Mouse (Mus musculus): Measurements from ENCODE around the gene Gm5795.
"Not testable (repeated sequence)": the region's sequence is repeated elsewhere in the genome, so short reads cannot be mapped to it uniquely, and the experiment has no call there.

GRCm38 (mm10) chr14:3208272-3209152 lies 20.5 kb downstream of the Gm5795 start, which contains the start of gene D830030K20Rik:
- not testable (repeated sequence) for TF ChIP-seq CTCF (conservative IDR thresholded peaks at IDR 0.05; ENCODE audit: insufficient read depth, insufficient read length, low read depth, low read length); POLR2A (IDR thresholded peaks at IDR 0.05; ENCODE audit: low read depth, low read length)
